Mouse (Mus musculus): ENCODE results near the gene Gm44502.

Gene Gm44502

GRCm38 (mm10) chr15:89429352-89430221 is at the start of gene Gm44502, which contains the start of the genes C730034F03Rik and Chkb:
Gene Gm44502 (minus strand): TSS chr15:89429696.
Gene C730034F03Rik (plus strand): TSS chr15:89429589.
Gene Chkb (minus strand): TSS chr15:89429908.
- peak; percentile 95 to 96 for DNase-seq

GRCm38 (mm10) chr15:89478622-89479021 is 49.1 kb upstream of the Gm44502 start:
- DNase-seq, result no peak

GRCm38 (mm10) chr15:89477806-89478205 is 48.3 kb upstream of the Gm44502 start:
- no peak for DNase-seq

DNA sequence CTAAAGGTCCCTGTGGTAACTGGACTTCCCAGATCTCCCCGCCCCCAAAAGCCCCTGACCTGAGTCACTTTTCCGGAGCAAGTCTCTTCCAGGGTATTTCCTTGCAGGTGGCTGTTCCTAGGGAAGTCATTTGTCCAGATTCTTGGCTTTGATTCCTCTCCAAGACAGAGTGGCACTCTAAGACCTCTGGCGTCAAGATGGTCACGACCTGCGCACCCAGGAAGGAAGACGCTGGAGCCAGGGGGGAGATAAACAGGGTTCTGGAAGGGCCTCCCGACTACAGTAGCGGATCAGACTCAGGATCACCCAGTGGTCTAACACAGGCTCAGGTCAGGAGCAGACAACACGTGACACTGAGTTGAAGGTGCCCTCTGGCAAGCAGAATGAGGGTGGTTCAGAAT is 47.6 kb upstream of the Gm44502 start, which contains the start of gene Arsa:
Arsa (minus strand) TSS at position 335 of the 401 bp plus-strand sequence.
- peak; percentile 70 to 80 for DNase-seq

- no peak for DNase-seq
Measured at GRCm38 (mm10) chr15:89476475-89476815, 46.9 kb upstream of the Gm44502 start.

GRCm38 (mm10) chr15:89475611-89476474 is 46.3 kb upstream of the Gm44502 start:
- DNase-seq, result peak; percentile 97

- no peak for DNase-seq
Measured at GRCm38 (mm10) chr15:89475293-89475600, 45.8 kb upstream of the Gm44502 start.

- DNase-seq, result peak in 1 of 2 experiments; percentile 26
Measured at GRCm38 (mm10) chr15:89474596-89475292, 45.2 kb upstream of the Gm44502 start.

GRCm38 (mm10) chr15:89473921-89474320 is 44.4 kb upstream of the Gm44502 start:
- DNase-seq, result no peak

DNA sequence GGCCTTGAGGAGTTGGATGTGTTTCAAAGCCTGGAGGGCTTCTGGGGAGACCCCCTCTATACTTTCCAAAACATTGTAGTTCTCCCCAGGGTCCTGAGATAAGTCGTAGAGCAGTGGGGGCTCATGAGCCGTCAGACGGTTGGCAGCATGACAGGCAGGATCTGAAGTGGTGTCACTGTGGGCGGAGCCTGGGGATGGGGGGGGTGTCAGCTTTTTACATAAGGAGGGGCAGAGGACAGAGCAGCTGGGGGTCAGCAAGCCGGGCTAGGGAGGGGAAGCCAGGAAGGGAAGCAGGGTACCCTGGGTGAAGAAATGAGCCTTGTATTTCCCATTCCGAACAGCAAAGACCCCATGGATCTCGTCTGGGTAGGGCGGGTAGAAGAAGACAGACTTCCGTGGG is 43.9 kb upstream of the Gm44502 start:
- no peak for DNase-seq

- no peak for DNase-seq
Measured at GRCm38 (mm10) chr15:89471476-89471875, 42.0 kb upstream of the Gm44502 start.

DNA sequence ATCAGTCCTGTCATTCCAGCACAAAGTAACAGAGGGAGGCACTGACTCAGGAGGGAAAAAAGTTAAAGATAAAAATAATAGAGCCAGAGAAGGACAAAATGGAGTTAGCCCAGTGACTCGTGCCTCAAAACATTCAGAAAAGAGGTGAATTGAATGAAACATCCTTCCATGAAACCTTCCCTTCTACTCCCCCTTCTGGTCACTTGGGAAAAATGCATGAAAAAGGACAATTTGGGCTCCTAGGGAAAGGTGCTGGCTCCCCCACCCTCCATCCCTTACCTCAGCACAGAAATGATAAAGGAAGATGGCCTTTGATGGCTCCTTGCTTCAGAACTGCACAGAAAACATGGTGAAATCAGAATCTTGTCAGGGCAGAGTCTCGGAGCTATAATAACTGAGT is 39.1 kb upstream of the Gm44502 start:
- DNase-seq, result peak in 1 of 2 experiments; percentile 13

DNA sequence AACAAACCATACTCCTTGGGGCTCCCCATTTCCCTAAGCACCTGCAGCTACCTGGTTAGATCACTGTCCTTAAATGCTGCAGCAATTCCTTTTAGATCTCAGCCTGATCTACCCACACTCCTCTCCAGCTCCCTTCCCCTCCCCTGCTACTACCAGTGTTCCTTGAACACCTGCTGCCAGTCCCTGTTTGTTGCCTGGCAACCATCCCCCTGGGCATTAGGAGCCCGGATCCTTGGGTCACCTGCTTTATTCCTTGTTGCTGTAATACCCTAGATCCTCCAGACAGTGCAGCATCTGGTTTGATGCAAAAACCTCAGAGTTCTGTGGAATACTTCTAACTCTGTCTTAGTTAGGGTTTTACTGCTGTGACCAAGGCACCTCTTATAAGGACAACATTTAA is 35.6 kb upstream of the Gm44502 start:
- no peak for DNase-seq

GRCm38 (mm10) chr15:89463334-89464235 is 34.1 kb upstream of the Gm44502 start:
- DNase-seq, result peak; percentile 41 to 61

DNA sequence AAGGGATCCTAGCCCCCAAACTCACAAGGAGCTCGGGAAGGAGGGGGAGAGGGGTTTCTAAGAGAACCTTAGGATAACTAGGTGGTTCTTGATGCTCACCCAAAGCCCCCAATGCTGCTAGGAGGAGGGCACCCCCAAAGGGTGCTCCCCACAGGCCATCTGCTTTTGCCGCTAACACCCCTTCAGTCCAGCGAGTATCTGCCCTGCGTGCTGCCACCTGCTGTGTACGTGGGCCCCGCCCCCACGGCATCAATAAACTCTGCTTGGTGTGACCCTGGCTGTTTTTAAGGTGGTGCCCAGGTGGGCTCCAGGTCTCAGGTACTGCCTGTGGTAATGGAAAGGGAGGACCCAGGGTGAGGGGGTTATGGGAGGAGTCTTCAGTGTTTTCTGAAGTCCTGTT is 32.7 kb upstream of the Gm44502 start:
- no peak for DNase-seq

- DNase-seq, result no peak
Measured at GRCm38 (mm10) chr15:89461321-89461720, 31.8 kb upstream of the Gm44502 start.

GRCm38 (mm10) chr15:89460298-89460697 is 30.8 kb upstream of the Gm44502 start:
- no peak for DNase-seq

GRCm38 (mm10) chr15:89459821-89460220 is 30.3 kb upstream of the Gm44502 start:
- DNase-seq, result no peak

GRCm38 (mm10) chr15:89458942-89459341 is 29.4 kb upstream of the Gm44502 start:
- no peak for DNase-seq

GRCm38 (mm10) chr15:89455642-89456041 is 26.1 kb upstream of the Gm44502 start:
- no peak for DNase-seq

DNA sequence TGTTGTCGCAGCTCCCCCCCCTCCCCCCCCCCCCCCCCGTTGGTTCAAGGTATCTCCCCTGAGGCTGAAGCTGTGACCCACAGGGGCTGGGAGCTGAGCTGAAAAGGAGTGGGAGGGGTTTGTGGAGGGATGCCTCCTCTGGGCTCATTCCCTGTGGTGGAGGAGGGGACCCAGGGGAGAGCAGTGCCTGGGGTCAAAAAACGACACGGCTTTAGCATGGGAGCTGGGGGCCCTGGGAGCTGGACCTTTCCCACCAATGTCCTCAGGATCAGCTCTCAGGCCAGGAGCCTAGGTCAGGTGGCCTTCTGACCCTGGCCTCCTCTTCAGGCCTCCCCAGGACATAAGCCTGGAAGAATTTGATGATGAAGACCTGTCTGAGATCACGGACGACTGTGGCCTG is 25.4 kb upstream of the Gm44502 start:
- no peak for DNase-seq
